Mouse (Mus musculus) frontal cortex, postnatal 25 days (tissue): ENCODE measurements around the gene Itpkb.

ENCODE experiments used
- DNase-seq, 2 experiments: peaks; one replicate each; pipeline ENCODE4 v3.0.0; 2022; ENCODE audit warnings: low spot score in 2 of 2

The Itpkb gene

DNA sequence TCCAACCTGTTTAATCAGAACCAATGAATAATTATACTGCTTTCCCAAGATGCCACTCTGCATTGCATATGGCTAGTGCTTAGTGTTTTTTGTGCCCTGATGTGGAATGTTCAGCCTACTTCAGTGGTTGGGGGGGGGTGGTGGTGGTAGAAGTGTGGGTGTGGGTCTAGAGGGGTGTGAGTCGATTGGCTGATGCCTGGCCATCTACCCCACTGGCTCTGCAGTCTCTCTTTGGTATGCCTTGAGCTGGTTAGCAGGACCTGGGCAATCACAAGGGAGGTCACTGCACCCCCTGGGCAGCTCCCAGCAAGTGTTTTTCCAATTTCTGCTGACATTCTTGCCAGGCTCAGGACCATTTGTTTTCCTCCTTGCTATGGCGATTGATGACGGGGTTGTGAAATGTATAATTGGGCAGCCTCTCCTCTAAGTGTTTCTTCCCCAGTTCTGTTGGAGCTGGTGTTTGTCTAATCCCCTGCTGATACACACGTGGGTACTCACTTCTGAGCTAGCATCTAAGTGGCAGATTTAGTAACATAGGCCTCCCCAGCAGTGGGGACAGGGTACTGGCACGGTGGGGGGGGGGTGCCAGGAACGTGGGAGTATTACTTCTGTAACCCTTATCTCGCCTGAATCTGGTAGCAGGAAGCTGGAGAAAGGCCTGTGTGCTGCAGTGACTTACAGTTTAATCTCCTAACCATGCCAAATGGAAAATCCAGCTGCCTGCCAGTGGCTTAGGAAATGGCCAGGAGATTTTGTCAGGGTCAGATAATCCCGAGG lies 13.3 kb downstream of the Itpkb start:
- no peak for DNase-seq

DNA sequence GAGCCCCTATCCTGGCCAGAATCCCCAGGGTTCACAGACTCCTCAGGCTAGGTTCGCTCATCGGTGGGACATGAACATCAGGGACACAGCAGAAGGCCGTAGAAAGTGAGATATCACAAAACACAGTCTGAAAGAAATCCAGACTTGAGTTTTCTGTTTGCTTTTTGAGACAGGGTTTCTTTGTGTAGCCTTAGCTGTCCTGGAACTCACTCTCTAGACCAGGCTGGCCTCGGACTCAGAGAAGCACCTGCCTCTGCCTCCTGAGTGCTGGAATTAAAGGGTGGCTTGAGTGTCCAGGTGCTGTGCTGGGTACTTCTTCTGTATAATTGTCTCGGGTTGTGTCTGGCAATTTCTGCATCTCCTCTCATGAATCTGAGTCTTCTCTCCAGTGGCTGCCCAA lies 14.8 kb downstream of the Itpkb start:
- DNase-seq, result no peak

DNA sequence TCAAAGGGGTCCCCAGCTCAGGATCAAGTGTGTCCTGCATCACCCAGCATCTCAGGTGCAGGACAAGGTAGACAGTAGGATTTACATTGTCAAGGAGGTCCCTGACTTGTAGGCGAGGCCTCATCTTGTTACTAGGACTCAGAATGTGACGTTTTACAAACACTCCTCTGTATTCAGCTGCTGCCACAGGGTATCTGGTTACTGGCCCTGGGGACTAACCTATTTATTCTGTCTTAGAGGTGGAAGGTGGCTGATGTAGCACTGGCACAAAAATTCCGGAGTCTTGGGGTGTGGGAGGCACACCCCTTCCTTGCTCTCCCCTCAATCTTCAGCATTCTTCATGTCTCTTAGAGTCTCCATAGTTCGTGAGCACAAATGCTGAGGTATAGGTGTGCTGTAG lies 16.8 kb downstream of the Itpkb start:
- DNase-seq, result no peak

DNA sequence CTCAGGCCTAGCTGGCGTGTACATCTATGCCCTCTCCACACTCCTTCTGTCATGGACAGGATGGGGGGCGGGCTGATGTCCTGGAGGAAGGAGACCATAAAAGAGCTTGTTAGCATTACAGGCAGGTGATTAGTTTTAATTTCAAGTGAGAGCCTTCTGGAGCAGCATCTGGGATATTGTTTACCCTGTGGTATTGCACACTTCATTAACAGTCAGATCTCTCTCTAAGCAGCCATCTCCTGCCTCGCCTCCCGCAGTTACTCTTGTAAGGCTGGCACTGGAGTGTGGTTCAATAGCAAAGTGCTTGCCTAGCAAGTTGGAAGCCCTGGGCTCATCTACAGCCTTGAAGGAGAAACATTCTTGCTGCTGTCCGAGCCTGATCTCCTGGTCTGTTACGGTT lies 17.6 kb downstream of the Itpkb start:
- DNase-seq, result no peak

DNA sequence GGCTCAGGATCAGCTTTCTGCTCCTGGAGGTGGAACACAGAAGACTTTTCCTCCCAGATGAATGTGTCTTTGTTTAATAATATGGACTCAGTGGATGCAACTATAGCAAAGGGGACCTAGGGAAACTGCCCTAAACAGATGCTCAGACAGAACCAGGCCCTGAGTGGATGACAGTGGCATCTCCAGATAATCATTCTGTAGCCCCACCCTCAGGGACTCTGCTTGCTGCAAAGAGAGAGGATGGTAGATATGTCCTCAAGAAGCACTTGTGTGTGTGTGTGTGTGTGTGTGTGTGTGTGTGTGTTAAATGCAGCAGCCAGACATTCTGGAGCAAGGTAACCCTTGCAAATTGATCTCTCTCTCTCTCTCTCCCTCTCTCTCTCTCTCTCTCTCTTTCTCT lies 18.8 kb downstream of the Itpkb start:
- no peak for DNase-seq

DNA sequence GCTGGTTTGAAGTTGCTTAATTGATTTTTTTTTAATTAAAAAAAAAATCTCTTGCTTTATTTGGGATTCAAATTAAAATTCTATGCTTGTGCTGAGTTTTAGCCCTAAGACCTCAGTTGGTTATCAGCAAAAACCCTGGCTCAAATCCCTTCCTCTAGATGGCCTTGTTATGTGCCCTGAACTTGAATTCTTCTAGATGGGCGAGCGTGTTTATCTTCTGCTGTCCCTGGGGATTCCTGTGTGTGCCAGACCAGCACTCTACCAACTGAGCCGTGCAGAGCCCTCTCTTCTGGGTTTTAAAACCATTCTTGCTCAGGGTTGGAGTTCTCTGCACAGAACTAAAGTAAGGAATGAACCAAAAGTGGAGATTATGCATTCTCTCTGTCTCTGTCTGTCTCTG lies 22.0 kb downstream of the Itpkb start:
- no peak for DNase-seq

DNA sequence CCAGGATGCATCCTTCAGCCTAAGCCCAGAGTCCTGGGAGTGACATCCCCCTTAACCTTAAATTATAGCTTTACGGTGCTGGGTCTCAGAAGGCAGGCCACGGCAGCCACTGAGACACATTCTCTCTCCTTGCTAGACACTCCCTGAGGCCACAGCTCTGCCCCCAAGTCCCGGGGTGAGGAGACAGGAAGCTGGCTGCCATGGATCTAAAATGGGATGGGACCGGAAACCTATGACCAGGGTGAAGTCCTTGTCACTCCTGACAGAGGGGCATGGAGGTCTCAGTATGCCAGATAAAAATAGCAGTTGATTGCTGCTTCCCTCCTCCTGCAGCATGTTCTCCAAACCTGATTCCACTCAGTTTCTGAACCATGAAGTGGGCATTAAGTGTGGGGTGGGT lies 23.8 kb downstream of the Itpkb start:
- no peak for DNase-seq

DNA sequence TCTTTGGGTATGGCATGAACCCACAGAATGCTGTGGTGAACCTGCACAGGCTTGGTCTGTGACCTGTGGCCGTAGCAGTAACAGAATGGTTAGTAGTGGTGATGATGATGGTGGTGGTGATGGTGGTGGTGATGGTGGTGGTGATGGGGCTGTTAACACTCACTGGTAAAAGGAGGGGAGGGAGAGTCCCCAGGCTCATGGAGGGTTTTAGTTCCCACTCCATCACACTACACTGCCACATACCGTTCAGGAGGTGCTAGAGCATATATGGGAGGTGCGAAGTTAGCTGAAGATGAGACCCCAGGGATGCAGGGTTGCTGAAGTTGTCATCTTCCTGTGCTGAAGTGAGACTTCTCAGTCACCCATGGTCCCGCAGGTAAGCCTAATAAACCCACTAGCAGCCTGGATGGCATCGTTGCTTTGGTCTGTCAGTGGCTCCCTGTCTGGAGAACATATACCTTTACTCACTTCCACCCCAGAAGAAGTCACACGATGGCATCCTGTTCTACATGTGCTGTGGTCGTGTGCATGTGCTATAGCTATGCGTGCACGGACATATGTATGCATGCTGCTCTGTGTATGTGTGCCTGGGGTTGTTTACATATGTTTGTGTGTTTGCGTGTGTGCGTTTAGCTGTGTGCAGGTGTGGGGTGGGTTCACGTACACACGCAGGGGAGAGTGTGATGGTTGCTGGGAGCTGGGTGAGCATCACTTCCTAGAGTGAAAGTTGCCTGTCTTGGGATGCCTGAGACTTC lies 24.9 kb downstream of the Itpkb start:
- DNase-seq, result no peak

DNA sequence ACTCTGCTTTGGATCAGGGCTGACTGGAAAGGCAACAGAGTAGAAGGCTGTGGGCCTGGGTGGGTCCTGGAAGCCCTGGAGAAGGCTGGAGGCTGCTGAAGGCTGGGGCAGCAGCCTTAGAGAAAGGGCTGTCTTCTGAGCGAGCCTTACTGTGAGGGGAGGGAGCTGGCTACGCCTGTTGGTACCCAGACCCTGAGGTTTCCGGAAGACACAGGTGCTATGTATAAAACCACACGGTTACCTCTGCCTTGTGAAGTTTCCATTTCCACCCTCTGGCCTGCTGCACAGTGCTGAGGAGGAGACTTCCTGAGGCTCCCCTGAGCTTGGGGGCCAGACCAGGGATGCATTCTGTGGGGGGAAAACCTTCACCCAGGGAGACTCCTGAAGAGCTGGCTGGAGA lies 25.9 kb downstream of the Itpkb start:
- DNase-seq, result no peak

DNA sequence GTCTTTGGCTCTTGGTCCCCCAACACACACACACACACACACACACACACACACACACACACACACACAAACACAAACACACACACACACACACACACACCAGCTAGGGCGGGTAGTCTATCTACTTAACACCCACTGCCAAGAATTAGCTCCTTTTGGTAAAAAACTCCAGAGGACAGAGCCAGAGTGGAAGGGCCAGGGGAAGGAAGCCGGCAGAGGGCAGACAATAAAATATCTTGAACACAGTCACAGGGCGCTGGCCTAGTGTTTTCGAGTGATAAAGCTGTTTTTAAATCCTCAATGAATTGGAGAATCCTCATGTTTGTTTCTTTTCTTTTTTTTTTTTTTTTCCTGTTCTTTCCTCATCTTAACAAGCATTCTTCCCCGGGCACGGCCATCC lies 26.6 kb downstream of the Itpkb start:
- DNase-seq, result no peak

DNA sequence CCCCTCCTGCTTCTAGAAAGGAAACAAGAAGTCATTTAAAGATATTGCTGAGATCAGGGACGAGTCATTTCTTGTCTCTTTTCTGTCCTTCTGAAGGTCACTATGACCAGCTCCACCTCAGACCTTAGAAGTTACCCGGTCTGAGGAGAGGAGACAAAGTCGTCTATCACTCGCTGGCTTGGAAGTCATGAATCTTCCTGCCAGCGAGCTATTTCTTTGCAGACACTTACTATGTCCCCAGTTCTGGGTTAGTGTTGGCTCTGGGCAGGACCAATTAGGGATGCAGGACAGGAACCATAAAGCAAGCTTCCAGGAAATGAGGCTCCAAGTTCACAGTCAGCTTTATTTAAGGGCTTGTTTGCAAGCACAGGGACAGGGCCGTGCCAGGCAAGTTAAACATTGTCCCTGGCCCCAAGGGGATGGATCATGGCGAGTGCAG lies 27.6 kb downstream of the Itpkb start:
- no peak for DNase-seq

DNA sequence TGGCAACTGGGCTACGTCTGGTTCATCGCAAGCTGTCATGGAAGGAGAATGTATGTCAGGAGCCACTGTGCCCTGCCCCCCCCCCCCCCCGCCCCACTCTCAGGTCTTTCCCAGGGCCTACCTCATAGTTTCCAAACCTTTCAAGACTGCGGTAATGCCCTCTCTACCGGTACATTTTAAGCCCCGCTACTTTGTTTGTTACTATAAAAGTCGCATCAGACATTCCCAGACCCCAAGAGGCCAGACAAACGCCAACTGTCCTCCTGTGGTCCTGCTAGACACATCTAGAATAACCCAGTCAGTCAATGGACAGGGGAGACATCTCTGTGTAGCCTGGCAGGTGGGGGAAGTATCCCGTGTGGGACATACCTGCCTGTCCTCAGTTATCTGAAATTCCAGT lies 28.2 kb downstream of the Itpkb start:
- no peak for DNase-seq

DNA sequence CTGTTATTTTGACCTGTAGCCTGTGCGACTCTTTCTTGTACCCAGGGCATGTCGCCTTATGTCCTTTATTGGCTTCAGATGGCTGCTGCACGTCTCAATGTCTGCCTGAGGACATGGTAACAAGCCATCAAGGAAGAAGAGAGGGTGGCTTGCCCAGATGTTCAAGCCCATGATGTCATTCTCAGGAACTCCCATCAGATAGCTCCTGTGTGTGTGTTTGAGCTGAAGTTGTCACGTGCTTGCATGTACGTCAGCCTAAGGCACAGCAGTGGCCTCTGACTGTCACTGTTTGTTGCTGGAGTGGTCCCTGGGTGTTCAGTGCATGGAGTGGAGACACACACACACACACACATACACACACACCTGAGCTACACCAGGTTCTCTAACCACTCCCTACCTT lies 29.0 kb downstream of the Itpkb start:
- no peak for DNase-seq

DNA sequence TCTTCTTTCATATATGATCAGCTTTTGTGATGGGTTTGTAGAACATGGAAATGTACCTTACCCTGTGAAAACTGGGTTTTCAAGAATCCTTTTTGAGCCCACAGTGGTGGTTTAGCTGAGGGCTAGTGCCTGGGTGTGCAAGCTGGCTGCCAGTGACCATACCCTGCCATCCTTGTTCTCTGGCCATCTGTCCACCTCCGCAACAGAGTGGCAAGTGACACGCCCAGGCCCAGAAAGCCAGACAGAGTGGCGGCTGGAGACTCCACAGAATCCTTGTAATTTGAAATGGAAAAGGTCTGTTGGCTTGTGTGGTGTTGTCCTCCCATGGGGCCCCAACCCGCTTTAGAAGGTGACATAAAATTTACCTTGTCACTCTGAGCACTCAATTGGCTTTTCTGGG lies 31.9 kb downstream of the Itpkb start:
- no peak for DNase-seq

DNA sequence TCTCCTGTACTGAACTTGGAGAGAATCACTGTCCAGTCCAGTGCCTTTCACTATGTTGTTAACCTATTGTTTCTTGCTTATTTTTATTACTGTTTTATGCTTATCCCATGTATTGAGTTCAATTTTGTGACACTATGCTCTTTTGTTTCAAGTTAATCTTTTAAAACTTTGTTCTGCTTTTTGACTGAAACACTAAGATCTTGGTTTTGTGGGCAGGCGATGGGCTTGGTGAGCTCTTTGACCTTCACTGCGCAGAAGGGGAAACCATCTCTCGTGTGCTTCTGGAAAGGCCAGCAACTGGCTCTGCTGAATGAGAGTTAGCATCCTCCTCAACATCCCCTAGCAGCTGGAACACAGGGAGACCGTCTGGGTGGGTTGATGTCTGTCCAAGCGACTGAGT lies 32.6 kb downstream of the Itpkb start:
- no peak for DNase-seq

DNA sequence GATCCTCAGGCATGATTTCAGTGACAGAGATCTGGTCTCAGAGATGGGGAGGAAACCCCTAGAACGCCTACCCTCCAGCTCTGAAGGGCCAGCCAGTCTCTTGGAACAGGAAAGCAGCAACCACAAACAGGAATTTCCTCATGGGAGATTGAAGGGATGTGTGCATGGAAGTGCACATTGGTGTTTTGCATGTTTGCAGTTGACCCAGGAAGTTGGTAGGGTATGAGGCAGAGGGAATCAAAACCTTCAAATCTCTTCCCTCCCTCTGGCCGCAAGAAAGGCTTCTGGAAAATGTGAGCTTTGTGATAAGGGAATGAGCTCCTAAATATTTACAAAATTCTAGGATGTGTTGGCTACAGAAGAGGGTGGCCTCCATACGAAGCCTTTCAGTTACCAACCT lies 33.0 kb downstream of the Itpkb start:
- no peak for DNase-seq

DNA sequence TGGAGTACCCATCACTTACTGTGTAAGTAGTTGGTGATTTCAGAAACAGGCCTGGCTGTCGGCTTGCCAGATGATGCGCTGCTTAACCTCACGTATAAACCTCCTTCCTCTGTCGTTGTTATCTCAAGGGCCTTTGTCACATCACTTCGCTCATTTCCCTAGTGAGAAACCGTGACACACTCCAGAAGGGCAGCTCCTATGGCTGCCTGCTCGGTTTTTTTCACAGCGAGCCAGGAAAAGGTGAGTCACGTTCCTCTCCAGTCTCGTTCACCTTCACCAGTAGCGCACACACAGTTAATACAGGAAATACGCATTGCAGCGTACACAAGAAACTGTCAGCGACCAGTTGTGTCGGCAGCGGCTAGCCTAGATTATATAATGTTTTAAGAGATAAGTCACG lies 33.7 kb downstream of the Itpkb start:
- no peak for DNase-seq

DNA sequence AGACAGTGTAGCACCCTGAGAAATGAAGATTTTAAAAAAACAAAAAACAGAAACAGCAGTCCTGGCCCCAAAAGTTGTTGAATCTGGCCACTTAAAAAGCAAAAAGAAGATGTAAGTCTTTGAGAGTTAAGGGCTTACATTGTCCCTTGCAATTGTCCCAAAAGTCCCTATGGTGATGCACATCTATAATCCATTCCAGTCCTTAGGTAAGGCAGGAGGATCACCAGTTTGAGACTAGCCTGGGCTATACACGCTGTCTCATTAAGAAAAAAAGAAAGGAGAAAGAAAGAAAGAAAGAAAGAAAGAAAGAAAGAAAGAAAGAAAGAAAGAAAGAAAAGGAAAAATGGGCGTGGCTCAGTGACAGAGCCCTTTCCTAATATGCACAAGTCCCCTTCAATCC lies 34.4 kb downstream of the Itpkb start:
- no peak for DNase-seq

DNA sequence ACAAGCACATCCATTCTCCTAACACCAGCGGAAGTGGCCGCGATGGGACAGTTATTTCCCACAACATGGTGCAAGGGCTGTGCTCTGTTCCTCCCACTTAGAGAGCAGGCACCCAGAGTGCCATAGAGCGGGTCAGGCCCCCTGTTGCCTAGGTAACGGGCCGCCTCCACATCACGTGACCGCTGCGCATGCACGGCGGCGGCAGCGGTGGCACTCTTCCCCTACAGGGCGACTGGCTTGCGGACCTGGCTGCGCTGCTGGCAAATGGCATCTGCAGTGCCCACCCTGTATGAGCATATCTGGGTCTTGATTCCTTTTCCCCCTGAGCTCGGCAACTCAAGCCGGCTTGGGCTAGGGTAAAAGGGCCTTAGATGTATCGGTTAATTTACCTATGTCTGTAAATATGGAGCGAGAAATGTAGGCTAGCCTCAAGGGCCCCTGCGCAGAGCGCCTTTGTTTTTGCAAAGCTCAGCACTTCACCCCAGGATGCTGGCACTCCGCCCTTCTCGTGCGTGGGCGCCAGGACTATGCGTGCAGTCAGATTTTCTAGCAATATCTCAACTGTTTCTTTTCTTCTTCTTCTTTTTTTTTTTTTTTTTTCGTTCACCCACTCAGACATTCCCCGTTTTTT lies 35.0 kb downstream of the Itpkb start:
- peak; percentile 85 for DNase-seq

DNA sequence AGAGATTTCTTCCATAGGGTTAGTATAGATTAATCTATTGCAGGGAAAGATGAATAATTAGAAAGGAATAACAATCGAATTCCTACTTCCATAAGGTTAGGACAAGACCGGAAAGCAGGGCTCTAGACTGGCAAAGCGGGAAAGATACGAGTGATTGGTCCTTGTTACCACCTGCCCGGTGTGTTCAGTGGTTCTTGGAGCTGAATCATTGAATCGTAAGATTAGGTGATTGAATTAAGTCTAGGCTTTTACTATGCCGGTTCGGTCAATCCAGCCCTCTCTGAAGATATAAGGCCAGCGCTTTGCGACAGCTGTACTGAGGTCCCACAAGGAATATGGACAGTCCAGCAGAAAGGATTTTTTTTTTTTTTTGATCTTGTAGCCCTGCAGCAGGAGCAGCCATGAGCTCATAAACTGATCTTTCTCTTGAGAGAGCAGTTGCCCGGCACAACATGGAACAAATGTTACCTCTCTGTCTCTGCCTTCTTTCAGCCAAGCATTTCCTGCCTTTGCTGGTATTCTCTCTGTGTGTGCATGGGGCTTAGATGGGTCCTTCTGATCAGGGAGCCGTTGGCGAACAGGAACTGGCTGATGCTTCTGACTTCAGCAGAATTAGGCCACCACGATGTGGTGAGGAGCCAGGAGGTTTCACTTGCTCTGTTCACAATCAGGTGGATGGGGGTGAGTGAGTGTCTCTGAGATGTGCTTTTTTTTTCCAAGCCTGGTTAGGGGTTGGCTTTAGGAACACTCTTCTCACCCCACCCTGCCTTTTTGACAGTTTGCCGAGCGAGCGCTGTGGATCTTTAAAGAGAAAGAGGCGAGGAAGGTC lies 35.9 kb downstream of the Itpkb start:
- no peak for DNase-seq

DNA sequence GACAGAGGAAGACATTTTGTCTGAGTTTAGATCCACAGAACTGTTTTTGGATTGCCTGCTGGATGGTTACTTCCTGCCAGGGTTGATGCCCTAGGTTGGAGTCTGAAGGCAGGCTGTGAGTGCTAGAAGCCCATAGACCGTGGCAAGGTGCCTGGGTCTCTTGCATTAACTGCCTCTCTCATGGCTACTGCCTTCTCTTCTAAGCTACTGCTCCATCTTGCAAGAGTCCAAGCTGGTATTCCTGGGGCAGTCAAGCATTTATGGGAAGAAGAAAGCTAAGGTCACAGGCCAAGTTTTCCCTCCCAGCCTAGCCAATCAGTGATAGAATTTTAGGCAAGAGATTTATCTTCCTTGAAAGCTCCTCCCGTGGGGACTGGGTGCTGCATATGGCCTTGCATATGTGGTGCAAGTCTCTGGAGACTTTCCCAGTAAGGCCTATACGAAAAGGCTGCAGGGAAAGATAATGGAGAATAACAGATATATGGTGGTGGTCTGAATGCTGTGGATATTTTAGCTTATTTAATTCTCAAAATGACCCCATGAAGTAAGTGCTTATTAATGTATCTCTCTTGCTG lies 36.8 kb downstream of the Itpkb start:
- DNase-seq, result no peak

DNA sequence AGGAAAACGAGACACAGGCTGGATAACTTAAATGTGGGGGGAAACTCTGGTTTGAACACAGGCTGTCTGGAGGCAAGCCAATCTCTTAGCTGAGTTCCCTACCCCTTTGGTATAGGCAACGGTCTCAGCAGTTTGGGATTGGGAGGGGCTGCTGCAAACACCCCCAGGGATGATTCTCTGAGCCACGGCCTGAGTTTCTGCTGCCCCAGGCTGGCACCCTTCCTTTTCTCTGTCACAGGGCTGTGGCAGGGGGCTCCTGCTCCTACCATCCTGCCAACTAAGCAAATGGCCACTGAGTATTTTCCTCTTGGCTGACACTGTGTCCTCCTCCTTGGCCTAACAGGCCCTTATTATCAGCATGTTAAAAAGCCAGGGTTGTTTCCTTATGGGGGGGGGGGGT lies 37.3 kb downstream of the Itpkb start:
- no peak for DNase-seq
